Mouse (Mus musculus): ENCODE data around the gene Ptpn13. TPM values are rescaled to one million over a fixed set of nuclear protein-coding genes. Genes with fewer than 3 reads are reported as not detected.

Gene Ptpn13
- polyA plus RNA-seq, 1 experiment from 2014 or later: 3.2 TPM

DNA sequence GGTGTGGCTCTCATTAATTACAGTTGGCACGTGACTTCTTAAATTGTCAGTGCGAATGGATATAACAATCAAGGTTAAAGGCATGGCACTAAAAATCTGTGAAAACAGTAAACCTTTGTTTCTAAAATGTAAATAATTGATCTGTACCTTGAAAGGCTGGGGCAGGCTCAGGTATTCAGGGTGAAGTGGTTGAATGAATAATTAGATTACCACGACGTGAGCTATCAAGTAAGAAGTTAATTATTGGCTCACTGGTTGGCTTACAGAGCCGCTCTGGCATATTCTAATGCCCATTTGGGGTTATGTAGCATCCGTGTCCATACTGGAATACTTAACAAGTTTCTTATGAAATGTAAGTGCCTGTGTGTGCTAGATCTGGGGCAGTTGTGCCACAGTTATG lies 92.6 kb downstream of the Ptpn13 start:
- H3K36me3 ChIP-seq (ENCODE audit: control insufficient read depth, insufficient read depth, low read length): no peaks in the 10 kb centered on the region
- H3K4me3 ChIP-seq (ENCODE audit: low read length): no peak overlapping the region
- peaks cover 5% of the 10 kb centered on the region; the same call in 1 of the 2 replicates for H3K4me1 ChIP-seq (ENCODE audit: control insufficient read depth, insufficient read depth, low read length)
- no peak overlapping the region for H3K9ac ChIP-seq (ENCODE audit: low read depth, low read length)
- no peaks in the 10 kb centered on the region for H3K9me3 ChIP-seq (ENCODE audit: control insufficient read depth, low read length)
- no peaks in the 10 kb centered on the region for H3K27me3 ChIP-seq (replicated peaks; ENCODE audit: control insufficient read depth, insufficient read depth, low read length)
- H3K4me2 ChIP-seq (ENCODE audit: low read depth, low read length): no peak overlapping the region
- WGBS: 52% methylated on average over 6 of the region's 6 CpGs
- peak; percentile 66; the same call in 1 of the 2 replicates for ATAC-seq
- H3K27ac ChIP-seq (ENCODE audit: low read length): no peak overlapping the region

- Histone ChIP-seq H3K27me3 (replicated peaks; ENCODE audit: control insufficient read depth, insufficient read depth, low read length) (no peaks in the 10 kb centered on the region), H3K27ac (ENCODE audit: low read length) (no peak overlapping the region)
Measured at GRCm38 (mm10) chr5:103518797-103519468, 93.9 kb downstream of the Ptpn13 start.

GRCm38 (mm10) chr5:103522371-103522770 lies 97.4 kb downstream of the Ptpn13 start:
- Histone ChIP-seq H3K36me3 (ENCODE audit: control insufficient read depth, insufficient read depth, low read length) (0 out of 2 replicates have a peak, but pooled peaks cover 2% of the 10 kb centered on the region), H3K27ac (ENCODE audit: low read length) (no peak overlapping the region), H3K9me3 (ENCODE audit: control insufficient read depth, low read length) (no peaks in the 10 kb centered on the region), H3K27me3 (replicated peaks; ENCODE audit: control insufficient read depth, insufficient read depth, low read length) (no peaks in the 10 kb centered on the region), H3K4me1 (ENCODE audit: control insufficient read depth, insufficient read depth, low read length) (peaks cover 5% of the 10 kb centered on the region; the same call in 1 of the 2 replicates), H3K4me3 (ENCODE audit: low read length) (no peak overlapping the region), H3K4me2 (ENCODE audit: low read depth, low read length) (no peak overlapping the region), H3K9ac (ENCODE audit: low read depth, low read length) (no peak overlapping the region)
- ATAC-seq: no peak
- 37% methylated on average over 3 of the region's 3 CpGs for WGBS

More at GRCm38 (mm10) chr5:103518797-103519468, 93.9 kb downstream of the Ptpn13 start:
- Histone ChIP-seq H3K4me1 (ENCODE audit: control insufficient read depth, insufficient read depth, low read length) (peaks cover 5% of the 10 kb centered on the region; the same call in 1 of the 2 replicates), H3K4me3 (ENCODE audit: low read length) (no peak overlapping the region), H3K36me3 (ENCODE audit: control insufficient read depth, insufficient read depth, low read length) (no peaks in the 10 kb centered on the region), H3K9ac (ENCODE audit: low read depth, low read length) (no peak overlapping the region), H3K4me2 (ENCODE audit: low read depth, low read length) (no peak overlapping the region), H3K9me3 (ENCODE audit: control insufficient read depth, low read length) (no peaks in the 10 kb centered on the region)
- WGBS: 81% methylated on average over 14 of the region's 14 CpGs
- ATAC-seq: no peak

GRCm38 (mm10) chr5:103526668-103527436 lies 101.9 kb downstream of the Ptpn13 start:
- 88% methylated on average over 20 of the region's 20 CpGs for WGBS
- ATAC-seq: no peak
- Histone ChIP-seq H3K27me3 (replicated peaks; ENCODE audit: control insufficient read depth, insufficient read depth, low read length) (no peaks in the 10 kb centered on the region), H3K4me3 (ENCODE audit: low read length) (no peak overlapping the region), H3K27ac (ENCODE audit: low read length) (no peak overlapping the region), H3K9me3 (ENCODE audit: control insufficient read depth, low read length) (no peaks in the 10 kb centered on the region), H3K4me1 (ENCODE audit: control insufficient read depth, insufficient read depth, low read length) (no peaks in the 10 kb centered on the region), H3K9ac (ENCODE audit: low read depth, low read length) (no peak overlapping the region), H3K36me3 (ENCODE audit: control insufficient read depth, insufficient read depth, low read length) (0 out of 2 replicates have a peak, but pooled peaks cover 2% of the 10 kb centered on the region), H3K4me2 (ENCODE audit: low read depth, low read length) (no peak overlapping the region)

DNA sequence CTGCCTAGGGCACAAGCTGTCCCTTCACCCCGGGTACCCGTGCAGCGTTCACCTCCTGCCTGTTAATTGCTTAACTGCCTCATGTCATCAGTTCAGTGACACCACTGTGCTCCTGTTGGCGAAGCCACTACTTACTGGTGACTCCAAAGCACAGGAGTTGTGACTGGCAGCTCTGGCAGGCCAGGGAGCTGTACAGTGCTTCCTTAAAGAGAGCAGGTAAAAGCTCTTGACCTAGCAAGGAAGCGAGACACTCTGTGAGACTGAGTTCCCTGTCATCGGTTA lies 102.4 kb downstream of the Ptpn13 start:
- no peak for ATAC-seq
- no peaks in the 10 kb centered on the region for H3K9me3 ChIP-seq (ENCODE audit: control insufficient read depth, low read length)
- 89% methylated on average over 6 of the region's 6 CpGs for WGBS

GRCm38 (mm10) chr5:103530214-103530613 lies 105.2 kb downstream of the Ptpn13 start:
- Histone ChIP-seq H3K4me3 (ENCODE audit: low read length) (no peak overlapping the region), H3K27me3 (replicated peaks; ENCODE audit: control insufficient read depth, insufficient read depth, low read length) (no peaks in the 10 kb centered on the region), H3K9ac (ENCODE audit: low read depth, low read length) (no peak overlapping the region), H3K36me3 (ENCODE audit: control insufficient read depth, insufficient read depth, low read length) (0 out of 2 replicates have a peak, but pooled peaks cover 2% of the 10 kb centered on the region), H3K4me2 (ENCODE audit: low read depth, low read length) (no peak overlapping the region), H3K9me3 (ENCODE audit: control insufficient read depth, low read length) (no peaks in the 10 kb centered on the region), H3K27ac (ENCODE audit: low read length) (no peak overlapping the region), H3K4me1 (ENCODE audit: control insufficient read depth, insufficient read depth, low read length) (no peaks in the 10 kb centered on the region)
- no peak for ATAC-seq
- WGBS: 71% methylated on average over 9 of the region's 9 CpGs

More for the DNA sequence above, 102.4 kb downstream of the Ptpn13 start:
- no peak overlapping the region for H3K4me3 ChIP-seq (ENCODE audit: low read length)
- H3K4me1 ChIP-seq (ENCODE audit: control insufficient read depth, insufficient read depth, low read length): no peaks in the 10 kb centered on the region
- H3K4me2 ChIP-seq (ENCODE audit: low read depth, low read length): no peak overlapping the region
- 0 out of 2 replicates have a peak, but pooled peaks cover 2% of the 10 kb centered on the region for H3K36me3 ChIP-seq (ENCODE audit: control insufficient read depth, insufficient read depth, low read length)
- no peaks in the 10 kb centered on the region for H3K27me3 ChIP-seq (replicated peaks; ENCODE audit: control insufficient read depth, insufficient read depth, low read length)
- H3K27ac ChIP-seq (ENCODE audit: low read length): no peak overlapping the region
- H3K9ac ChIP-seq (ENCODE audit: low read depth, low read length): no peak overlapping the region

DNA sequence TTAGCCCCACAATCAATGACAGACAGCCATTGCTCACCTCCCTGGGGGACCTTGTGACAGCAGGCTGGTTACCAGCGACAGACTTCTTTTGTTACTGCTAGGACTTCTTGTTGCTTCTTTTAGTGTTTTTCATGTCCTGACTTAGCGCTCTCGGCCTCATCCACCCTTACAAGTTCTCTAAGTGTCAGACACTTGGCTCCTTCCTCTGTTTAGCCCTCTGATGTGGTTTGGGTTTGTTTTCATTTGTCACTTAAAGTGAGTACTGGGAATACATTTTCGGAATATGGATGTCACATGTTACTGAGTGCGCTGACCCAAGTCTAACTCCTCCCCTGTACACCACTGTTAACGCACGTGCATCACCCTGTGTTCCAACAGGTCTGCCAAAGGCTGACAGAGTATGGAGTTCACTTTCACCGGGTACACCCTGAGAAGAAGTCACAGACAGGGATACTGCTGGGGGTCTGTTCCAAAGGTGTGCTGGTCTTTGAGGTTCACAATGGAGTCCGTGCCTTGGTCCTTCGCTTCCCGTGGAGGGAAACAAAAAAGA lies 107.9 kb downstream of the Ptpn13 start:
- Histone ChIP-seq H3K27me3 (replicated peaks; ENCODE audit: control insufficient read depth, insufficient read depth, low read length) (no peaks in the 10 kb centered on the region), H3K9ac (ENCODE audit: low read depth, low read length) (no peak overlapping the region), H3K4me3 (ENCODE audit: low read length) (no peak overlapping the region), H3K9me3 (ENCODE audit: control insufficient read depth, low read length) (no peaks in the 10 kb centered on the region), H3K27ac (ENCODE audit: low read length) (no peak overlapping the region), H3K4me2 (ENCODE audit: low read depth, low read length) (no peak overlapping the region), H3K36me3 (ENCODE audit: control insufficient read depth, insufficient read depth, low read length) (no peaks in the 10 kb centered on the region), H3K4me1 (ENCODE audit: control insufficient read depth, insufficient read depth, low read length) (no peaks in the 10 kb centered on the region)
- 85% methylated on average over 11 of the region's 11 CpGs for whole genome bisulfite sequencing
- no peak for ATAC-seq

GRCm38 (mm10) chr5:103534454-103534853 lies 109.5 kb downstream of the Ptpn13 start:
- no peak overlapping the region for H3K4me3 ChIP-seq (ENCODE audit: low read length)

GRCm38 (mm10) chr5:103537429-103537828 lies 112.4 kb downstream of the Ptpn13 start:
- Histone ChIP-seq H3K4me2 (ENCODE audit: low read depth, low read length) (no peak overlapping the region), H3K9me3 (ENCODE audit: control insufficient read depth, low read length) (no peaks in the 10 kb centered on the region), H3K27ac (ENCODE audit: low read length) (no peak overlapping the region), H3K4me1 (ENCODE audit: control insufficient read depth, insufficient read depth, low read length) (no peaks in the 10 kb centered on the region), H3K4me3 (ENCODE audit: low read length) (no peak overlapping the region), H3K36me3 (ENCODE audit: control insufficient read depth, insufficient read depth, low read length) (no peaks in the 10 kb centered on the region), H3K9ac (ENCODE audit: low read depth, low read length) (no peak overlapping the region), H3K27me3 (replicated peaks; ENCODE audit: control insufficient read depth, insufficient read depth, low read length) (no peaks in the 10 kb centered on the region)
- ATAC-seq: no peak
- WGBS: 58% methylated on average over 4 of the region's 4 CpGs

More at GRCm38 (mm10) chr5:103534454-103534853, 109.5 kb downstream of the Ptpn13 start:
- WGBS: 61% methylated on average over 3 of the region's 3 CpGs
- H3K9ac ChIP-seq (ENCODE audit: low read depth, low read length): no peak overlapping the region
- H3K27me3 ChIP-seq (replicated peaks; ENCODE audit: control insufficient read depth, insufficient read depth, low read length): no peaks in the 10 kb centered on the region
- H3K36me3 ChIP-seq (ENCODE audit: control insufficient read depth, insufficient read depth, low read length): no peaks in the 10 kb centered on the region
- no peaks in the 10 kb centered on the region for H3K4me1 ChIP-seq (ENCODE audit: control insufficient read depth, insufficient read depth, low read length)
- no peaks in the 10 kb centered on the region for H3K9me3 ChIP-seq (ENCODE audit: control insufficient read depth, low read length)
- H3K4me2 ChIP-seq (ENCODE audit: low read depth, low read length): no peak overlapping the region
- no peak overlapping the region for H3K27ac ChIP-seq (ENCODE audit: low read length)
- no peak for ATAC-seq
